Mouse (Mus musculus) intestine, postnatal 0 days (tissue): ENCODE measurements around the gene Sec63. TPM values are rescaled to one million over a fixed set of nuclear protein-coding genes. Genes with fewer than 3 reads are reported as not detected.

ENCODE experiments used
- ATAC-seq: fragments of 200-750 bp; cut with Nextera tagmentation; 2 replicates; pipeline ENCODE4 v1.8.0; 2017; ENCODE audit warnings: mild to moderate bottlenecking, moderate TSS enrichment, moderate library complexity
- H3K27ac ChIP-seq: fragments of 300-500 bp; sonication (generic); 2 replicates; pipeline ENCODE4 v1.5.1; 2014; ENCODE audit warnings: mild to moderate bottlenecking, low read depth, low read length, moderate library complexity
- H3K27me3 ChIP-seq: fragments of 300-500 bp; sonication (generic); replicated peaks from 2 replicates; pipeline ENCODE4 v1.6.1; 2014; ENCODE audit warnings: low read length, mixed read lengths; ENCODE audit not compliant: control insufficient read depth, insufficient read depth
- H3K36me3 ChIP-seq: fragments of 300-500 bp; sonication (generic); 2 replicates; pipeline ENCODE4 v1.6.1; 2014; ENCODE audit warnings: mild to moderate bottlenecking, moderate library complexity; ENCODE audit not compliant: control insufficient read depth, insufficient read depth
- H3K4me1 ChIP-seq: fragments of 300-500 bp; sonication (generic); replicated peaks from 2 replicates; pipeline ENCODE4 v1.6.1; 2014; ENCODE audit warnings: antibody characterized with exemption, low read length, mixed read lengths; ENCODE audit not compliant: control insufficient read depth, insufficient read depth
- H3K4me2 ChIP-seq: fragments of 300-500 bp; sonication (generic); replicated peaks from 2 replicates; pipeline ENCODE4 v1.6.1; 2014; ENCODE audit warnings: low read depth, mild to moderate bottlenecking, moderate library complexity
- H3K4me3 ChIP-seq: fragments of 300-500 bp; sonication (generic); 2 replicates; pipeline ENCODE4 v1.5.1; 2014; ENCODE audit warnings: low read depth, low read length
- H3K9ac ChIP-seq: fragments of 300-500 bp; sonication (generic); 2 replicates; pipeline ENCODE4 v1.6.1; 2014; ENCODE audit warnings: mild to moderate bottlenecking, low read depth, low read length
- H3K9me3 ChIP-seq: fragments of 300-500 bp; sonication (generic); 2 replicates; pipeline ENCODE4 v1.6.1; 2016; ENCODE audit warnings: mixed run types; ENCODE audit not compliant: control insufficient read depth
- CTCF ChIP-seq: sonication (generic); IDR thresholded peaks from 2 replicates; pipeline ENCODE4 v1.5.1; 2016; ENCODE audit warnings: low read depth, mild to moderate bottlenecking, control low read depth, antibody characterized with exemption, moderate library complexity
- WGBS: fragments of 180-500 bp; shearing (Covaris S2); extraction: QIAGEN DNeasy Blood & Tissue Kit; methylation state at CpG from one replicate; pipeline ENCODE4 v1.1.7; 2014; 5-methylcytosine and 5-hydroxymethylcytosine counted together
- polyA plus RNA-seq: library from polyadenylated mRNA; unstranded; fragments of >200 nt; fragmentation: Nextera tagmentation; extraction: Ambion mirVana; gene quantifications from 2 replicates; pipeline ENCODE4 v1.2.1, GENCODE M21; 2015

Gene Sec63
- polyA plus RNA-seq, 1 experiment from 2014 or later = 17.2 TPM

GRCm38 (mm10) chr10:42781672-42782071 lies 20.4 kb downstream of the Sec63 start:
- no peak for TF ChIP-seq CTCF
- Histone ChIP-seq H3K27ac (no peak overlapping the region), H3K27me3 (no peaks in the 10 kb centered on the region), H3K4me3 (no peak overlapping the region), H3K9ac (no peak overlapping the region), H3K4me1 (no peaks in the 10 kb centered on the region), H3K36me3 (peaks cover 8% of the 10 kb centered on the region; the same call in 1 of the 2 replicates), H3K9me3 (no peaks in the 10 kb centered on the region), H3K4me2 (no peak overlapping the region)
- ATAC-seq = no peak
- WGBS = 42% methylated on average over 3 of the region's 3 CpGs

DNA sequence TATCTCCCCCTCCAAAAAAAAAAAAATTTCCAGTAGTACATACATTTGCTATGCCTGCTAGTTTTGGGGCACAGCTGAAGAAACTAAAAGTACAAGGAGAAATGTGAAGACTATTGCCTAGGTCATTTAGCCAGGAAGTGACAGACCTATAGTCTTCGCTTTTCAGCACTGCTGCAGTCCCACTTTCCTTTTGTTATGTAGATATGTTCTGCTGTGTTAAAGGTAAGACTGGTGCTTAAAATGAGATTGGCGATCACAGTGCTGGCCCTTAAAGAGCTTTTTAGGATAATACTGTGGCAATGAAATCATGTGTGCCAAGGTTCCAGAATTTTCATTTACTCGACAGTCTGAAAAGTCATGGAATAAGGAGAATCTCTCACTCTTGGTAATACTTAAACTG lies 39.6 kb downstream of the Sec63 start:
- no peak for ATAC-seq
- Histone ChIP-seq H3K4me2 (no peak overlapping the region), H3K4me1 (no peaks in the 10 kb centered on the region), H3K27me3 (no peaks in the 10 kb centered on the region), H3K36me3 (peaks cover 47% of the 10 kb centered on the region), H3K4me3 (no peak overlapping the region), H3K9me3 (no peaks in the 10 kb centered on the region), H3K9ac (no peak overlapping the region), H3K27ac (no peak overlapping the region)
- no peak for TF ChIP-seq CTCF
- WGBS = 88% methylated on average over 3 of the region's 3 CpGs

- no peak overlapping the region for H3K9ac ChIP-seq
- no peak overlapping the region for H3K4me2 ChIP-seq
- no peaks in the 10 kb centered on the region; the same call in 1 of the 2 replicates for H3K4me1 ChIP-seq
- no peak for ATAC-seq
- no peak overlapping the region for H3K27ac ChIP-seq
- 88% methylated on average over 6 of the region's 6 CpGs for WGBS
- H3K27me3 ChIP-seq = no peaks in the 10 kb centered on the region
- H3K4me3 ChIP-seq = no peak overlapping the region
- peaks cover 45% of the 10 kb centered on the region for H3K36me3 ChIP-seq
- H3K9me3 ChIP-seq = no peaks in the 10 kb centered on the region
- no peak for TF ChIP-seq CTCF
Observed at GRCm38 (mm10) chr10:42825923-42826322, 64.6 kb downstream of the Sec63 start.

GRCm38 (mm10) chr10:42827155-42827554 lies 65.9 kb downstream of the Sec63 start:
- Histone ChIP-seq H3K4me3 (no peak overlapping the region), H3K27ac (no peak overlapping the region), H3K9ac (no peak overlapping the region), H3K27me3 (no peaks in the 10 kb centered on the region), H3K9me3 (no peaks in the 10 kb centered on the region), H3K4me1 (no peaks in the 10 kb centered on the region; the same call in 1 of the 2 replicates), H3K4me2 (no peak overlapping the region), H3K36me3 (peaks cover 41% of the 10 kb centered on the region)
- ATAC-seq = no peak
- 83% methylated on average over 5 of the region's 5 CpGs for WGBS
- TF ChIP-seq CTCF = no peak

DNA sequence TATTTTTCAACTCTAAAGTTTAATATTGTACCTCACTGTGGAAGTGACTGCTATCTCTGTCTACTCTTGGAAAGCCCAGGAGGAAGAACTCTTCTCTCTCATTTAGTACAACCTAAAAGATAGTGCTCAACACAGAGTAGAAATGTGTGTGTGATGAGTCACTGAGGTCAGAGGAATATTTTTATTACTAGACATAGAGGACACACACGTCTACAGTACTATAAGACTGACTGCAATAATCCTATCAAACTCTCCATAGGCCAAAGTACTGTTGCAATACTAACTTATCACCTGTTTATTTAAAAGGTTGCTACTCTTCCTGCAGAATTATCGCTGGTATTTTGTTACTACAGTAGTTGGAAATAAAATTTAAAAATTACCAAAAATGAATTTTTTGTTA lies 68.7 kb downstream of the Sec63 start:
- Histone ChIP-seq H3K4me1 (no peaks in the 10 kb centered on the region; the same call in 1 of the 2 replicates), H3K9ac (no peak overlapping the region), H3K36me3 (peaks cover 45% of the 10 kb centered on the region), H3K27me3 (no peaks in the 10 kb centered on the region), H3K4me2 (no peak overlapping the region), H3K4me3 (no peak overlapping the region), H3K9me3 (no peaks in the 10 kb centered on the region), H3K27ac (no peak overlapping the region)
- TF ChIP-seq CTCF = no peak
- ATAC-seq = peak; percentile 90
- WGBS = 46% methylated on average over 2 of the region's 2 CpGs

DNA sequence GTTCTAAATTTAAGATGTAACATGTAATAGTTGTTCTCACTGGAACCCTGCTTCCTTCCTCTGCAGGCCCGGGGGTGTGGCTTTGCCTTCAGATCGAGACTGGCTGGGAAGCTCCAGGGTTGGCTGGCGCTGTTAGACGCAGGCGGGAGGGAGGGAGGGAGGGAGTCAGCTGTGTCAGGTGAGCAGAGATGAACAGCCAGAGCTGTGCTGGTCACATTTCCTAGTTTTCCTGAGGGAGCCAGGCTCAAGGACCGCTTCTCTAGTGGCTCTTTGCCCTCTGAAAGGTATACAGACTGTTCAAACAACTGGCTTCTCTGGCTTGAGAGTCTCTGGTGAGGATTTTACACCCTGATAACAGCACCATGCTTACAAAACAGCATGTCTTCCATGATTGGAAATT lies 69.1 kb downstream of the Sec63 start:
- Histone ChIP-seq H3K36me3 (peaks cover 44% of the 10 kb centered on the region), H3K27me3 (no peaks in the 10 kb centered on the region)

DNA sequence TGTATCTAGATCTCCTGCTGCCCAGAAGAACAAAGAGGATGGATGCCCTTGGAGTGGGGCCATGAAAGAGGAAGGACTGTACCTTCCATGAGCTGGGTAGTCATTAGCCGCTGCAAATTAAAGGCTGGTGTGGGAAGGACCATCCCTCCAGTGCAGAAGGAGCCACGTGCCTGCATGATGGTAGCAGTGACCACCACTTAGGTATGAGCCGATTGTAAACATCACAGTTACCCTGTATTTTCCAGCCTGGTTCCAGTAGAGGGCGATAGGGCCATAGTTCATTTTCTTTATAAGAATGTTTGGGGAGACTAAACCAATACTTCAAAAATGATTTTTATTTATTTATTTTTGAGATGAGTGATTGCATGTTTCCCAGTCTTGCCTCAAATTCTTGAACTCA lies 71.4 kb downstream of the Sec63 start:
- Histone ChIP-seq H3K4me3 (no peak overlapping the region), H3K27me3 (no peaks in the 10 kb centered on the region), H3K36me3 (peaks cover 38% of the 10 kb centered on the region), H3K4me2 (no peak overlapping the region), H3K9me3 (no peaks in the 10 kb centered on the region), H3K27ac (no peak overlapping the region), H3K9ac (no peak overlapping the region), H3K4me1 (no peaks in the 10 kb centered on the region; the same call in 1 of the 2 replicates)
- ATAC-seq = no peak
- WGBS = 53% methylated on average over 4 of the region's 4 CpGs
- peak; percentile 71 for TF ChIP-seq CTCF

More for the DNA sequence above, 69.1 kb downstream of the Sec63 start:
- no peaks in the 10 kb centered on the region for H3K9me3 ChIP-seq
- no peaks in the 10 kb centered on the region; the same call in 1 of the 2 replicates for H3K4me1 ChIP-seq
- H3K9ac ChIP-seq = no peak overlapping the region
- TF ChIP-seq CTCF = no peak
- H3K4me2 ChIP-seq = no peak overlapping the region
- H3K4me3 ChIP-seq = no peak overlapping the region
- WGBS = 26% methylated on average over 6 of the region's 6 CpGs
- peak; percentile 87 for ATAC-seq
- H3K27ac ChIP-seq = peak overlapping the region; percentile 31
